Mouse (Mus musculus): ENCODE results near the gene Saxo1. TPM values are rescaled to one million over a fixed set of nuclear protein-coding genes. Genes with fewer than 3 reads are reported as not detected.

Saxo1 gene
- polyA plus RNA-seq, 1 experiment from 2014 or later = not detected

GRCm38 (mm10) chr4:86574939-86575282, 16.8 kb upstream of the Saxo1 start:
- Histone ChIP-seq H3K9ac (replicated peaks; ENCODE audit: low read length) (peak overlapping the region; percentile 95), H3K9me3 (ENCODE audit: control insufficient read depth, low read length) (no peaks in the 10 kb centered on the region), H3K27ac (replicated peaks; ENCODE audit: low read depth, low read length) (peak overlapping the region; percentile 97), H3K27me3 (ENCODE audit: control insufficient read depth, insufficient read depth, low read length) (no peaks in the 10 kb centered on the region), H3K4me1 (ENCODE audit: control insufficient read depth, insufficient read depth, low read length) (peaks cover 22% of the 10 kb centered on the region), H3K4me3 (replicated peaks; ENCODE audit: low read depth, low read length) (peak overlapping the region; percentile 94), H3K4me2 (ENCODE audit: low read length) (peak overlapping the region; percentile 96), H3K36me3 (ENCODE audit: control insufficient read depth, insufficient read depth, low read length) (0 out of 2 replicates have a peak, but pooled peaks cover 6% of the 10 kb centered on the region)
- WGBS = 11% methylated on average over 6 of the region's 6 CpGs
- DNase-seq (no peak), ATAC-seq (ENCODE audit: low FRiP score, low TSS enrichment) (peak; percentile 55)

GRCm38 (mm10) chr4:86561061-86561460, 2.9 kb upstream of the Saxo1 start:
- Histone ChIP-seq H3K36me3 (ENCODE audit: control insufficient read depth, insufficient read depth, low read length) (no peaks in the 10 kb centered on the region), H3K4me3 (replicated peaks; ENCODE audit: low read depth, low read length) (no peak overlapping the region), H3K27ac (replicated peaks; ENCODE audit: low read depth, low read length) (no peak overlapping the region), H3K4me1 (ENCODE audit: control insufficient read depth, insufficient read depth, low read length) (no peaks in the 10 kb centered on the region), H3K9me3 (ENCODE audit: control insufficient read depth, low read length) (no peaks in the 10 kb centered on the region), H3K27me3 (ENCODE audit: control insufficient read depth, insufficient read depth, low read length) (no peaks in the 10 kb centered on the region), H3K9ac (replicated peaks; ENCODE audit: low read length) (no peak overlapping the region), H3K4me2 (ENCODE audit: low read length) (no peak overlapping the region)
- ATAC-seq (ENCODE audit: low FRiP score, low TSS enrichment) = no peak
- WGBS = 95% methylated on average over 3 of the region's 3 CpGs
- no peak for DNase-seq

GRCm38 (mm10) chr4:86559006-86559405, 878 bp upstream of the Saxo1 start:
- 81% methylated on average over 4 of the region's 4 CpGs for WGBS
- DNase-seq (no peak), ATAC-seq (ENCODE audit: low FRiP score, low TSS enrichment) (no peak)
- Histone ChIP-seq H3K27ac (replicated peaks; ENCODE audit: low read depth, low read length) (no peak overlapping the region), H3K4me1 (ENCODE audit: control insufficient read depth, insufficient read depth, low read length) (no peaks in the 10 kb centered on the region), H3K36me3 (ENCODE audit: control insufficient read depth, insufficient read depth, low read length) (no peaks in the 10 kb centered on the region), H3K9me3 (ENCODE audit: control insufficient read depth, low read length) (no peaks in the 10 kb centered on the region), H3K4me3 (replicated peaks; ENCODE audit: low read depth, low read length) (no peak overlapping the region), H3K4me2 (ENCODE audit: low read length) (no peak overlapping the region), H3K27me3 (ENCODE audit: control insufficient read depth, insufficient read depth, low read length) (no peaks in the 10 kb centered on the region), H3K9ac (replicated peaks; ENCODE audit: low read length) (no peak overlapping the region)

GRCm38 (mm10) chr4:86557371-86557770, 757 bp downstream of the Saxo1 start:
- H3K36me3 ChIP-seq (ENCODE audit: control insufficient read depth, insufficient read depth, low read length) = no peaks in the 10 kb centered on the region
- no peaks in the 10 kb centered on the region for H3K4me1 ChIP-seq (ENCODE audit: control insufficient read depth, insufficient read depth, low read length)
- DNase-seq = no peak
- H3K27me3 ChIP-seq (ENCODE audit: control insufficient read depth, insufficient read depth, low read length) = no peaks in the 10 kb centered on the region
- no peaks in the 10 kb centered on the region for H3K9me3 ChIP-seq (ENCODE audit: control insufficient read depth, low read length)
- ATAC-seq (ENCODE audit: low FRiP score, low TSS enrichment) = no peak
- no peak overlapping the region for H3K4me3 ChIP-seq (replicated peaks; ENCODE audit: low read depth, low read length)
- H3K27ac ChIP-seq (replicated peaks; ENCODE audit: low read depth, low read length) = no peak overlapping the region
- no peak overlapping the region for H3K9ac ChIP-seq (replicated peaks; ENCODE audit: low read length)
- WGBS = 78% methylated on average over 7 of the region's 7 CpGs
- H3K4me2 ChIP-seq (ENCODE audit: low read length) = no peak overlapping the region

- peak; percentile 50; the same call in 1 of the 2 replicates for ATAC-seq (ENCODE audit: low FRiP score, low TSS enrichment)
- no peak overlapping the region for H3K4me2 ChIP-seq (ENCODE audit: low read length)
- no peak overlapping the region for H3K4me3 ChIP-seq (replicated peaks; ENCODE audit: low read depth, low read length)
- no peak overlapping the region for H3K27ac ChIP-seq (replicated peaks; ENCODE audit: low read depth, low read length)
- peak; percentile 88 for DNase-seq
- H3K9ac ChIP-seq (replicated peaks; ENCODE audit: low read length) = no peak overlapping the region
- H3K27me3 ChIP-seq (ENCODE audit: control insufficient read depth, insufficient read depth, low read length) = no peaks in the 10 kb centered on the region
- no peaks in the 10 kb centered on the region for H3K36me3 ChIP-seq (ENCODE audit: control insufficient read depth, insufficient read depth, low read length)
- no peaks in the 10 kb centered on the region for H3K4me1 ChIP-seq (ENCODE audit: control insufficient read depth, insufficient read depth, low read length)
- no peaks in the 10 kb centered on the region for H3K9me3 ChIP-seq (ENCODE audit: control insufficient read depth, low read length)
- WGBS = 26% methylated on average over 6 of the region's 6 CpGs
Measured at GRCm38 (mm10) chr4:86555035-86555707, 3.0 kb downstream of the Saxo1 start.

GRCm38 (mm10) chr4:86548332-86548731, 9.8 kb downstream of the Saxo1 start:
- WGBS = 86% methylated on average over 9 of the region's 9 CpGs
- Histone ChIP-seq H3K4me1 (ENCODE audit: control insufficient read depth, insufficient read depth, low read length) (no peaks in the 10 kb centered on the region), H3K36me3 (ENCODE audit: control insufficient read depth, insufficient read depth, low read length) (no peaks in the 10 kb centered on the region), H3K27ac (replicated peaks; ENCODE audit: low read depth, low read length) (no peak overlapping the region), H3K4me3 (replicated peaks; ENCODE audit: low read depth, low read length) (no peak overlapping the region), H3K4me2 (ENCODE audit: low read length) (no peak overlapping the region), H3K27me3 (ENCODE audit: control insufficient read depth, insufficient read depth, low read length) (no peaks in the 10 kb centered on the region), H3K9me3 (ENCODE audit: control insufficient read depth, low read length) (no peaks in the 10 kb centered on the region), H3K9ac (replicated peaks; ENCODE audit: low read length) (no peak overlapping the region)
- DNase-seq (no peak), ATAC-seq (ENCODE audit: low FRiP score, low TSS enrichment) (no peak)

- no peak for ATAC-seq (ENCODE audit: low FRiP score, low TSS enrichment)
- 58% methylated on average over 5 of the region's 5 CpGs for WGBS
- DNase-seq = peak; percentile 76
Measured at GRCm38 (mm10) chr4:86545615-86546014, 12.5 kb downstream of the Saxo1 start.

GRCm38 (mm10) chr4:86543999-86544398, 14.1 kb downstream of the Saxo1 start:
- H3K27me3 ChIP-seq (ENCODE audit: control insufficient read depth, insufficient read depth, low read length) = no peaks in the 10 kb centered on the region
- DNase-seq (no peak), ATAC-seq (ENCODE audit: low FRiP score, low TSS enrichment) (no peak)
- no peaks in the 10 kb centered on the region for H3K36me3 ChIP-seq (ENCODE audit: control insufficient read depth, insufficient read depth, low read length)
- no peak overlapping the region for H3K4me3 ChIP-seq (replicated peaks; ENCODE audit: low read depth, low read length)
- no peak overlapping the region for H3K27ac ChIP-seq (replicated peaks; ENCODE audit: low read depth, low read length)
- H3K4me1 ChIP-seq (ENCODE audit: control insufficient read depth, insufficient read depth, low read length) = no peaks in the 10 kb centered on the region
- no peaks in the 10 kb centered on the region for H3K9me3 ChIP-seq (ENCODE audit: control insufficient read depth, low read length)
- no peak overlapping the region for H3K4me2 ChIP-seq (ENCODE audit: low read length)
- H3K9ac ChIP-seq (replicated peaks; ENCODE audit: low read length) = no peak overlapping the region
- 59% methylated on average over 3 of the region's 3 CpGs for WGBS

More at GRCm38 (mm10) chr4:86545615-86546014, 12.5 kb downstream of the Saxo1 start:
- no peaks in the 10 kb centered on the region for H3K9me3 ChIP-seq (ENCODE audit: control insufficient read depth, low read length)
- no peaks in the 10 kb centered on the region for H3K27me3 ChIP-seq (ENCODE audit: control insufficient read depth, insufficient read depth, low read length)
- no peak overlapping the region for H3K27ac ChIP-seq (replicated peaks; ENCODE audit: low read depth, low read length)
- H3K4me2 ChIP-seq (ENCODE audit: low read length) = no peak overlapping the region
- no peak overlapping the region for H3K9ac ChIP-seq (replicated peaks; ENCODE audit: low read length)
- no peaks in the 10 kb centered on the region for H3K4me1 ChIP-seq (ENCODE audit: control insufficient read depth, insufficient read depth, low read length)
- no peak overlapping the region for H3K4me3 ChIP-seq (replicated peaks; ENCODE audit: low read depth, low read length)
- H3K36me3 ChIP-seq (ENCODE audit: control insufficient read depth, insufficient read depth, low read length) = no peaks in the 10 kb centered on the region

GRCm38 (mm10) chr4:86541573-86541972, 16.6 kb downstream of the Saxo1 start:
- H3K4me1 ChIP-seq (ENCODE audit: control insufficient read depth, insufficient read depth, low read length) = no peaks in the 10 kb centered on the region
- DNase-seq = no peak
- no peak overlapping the region for H3K4me2 ChIP-seq (ENCODE audit: low read length)
- no peak overlapping the region for H3K4me3 ChIP-seq (replicated peaks; ENCODE audit: low read depth, low read length)
- WGBS = 96% methylated on average over 1 of the region's 1 CpGs
- H3K9ac ChIP-seq (replicated peaks; ENCODE audit: low read length) = no peak overlapping the region
- ATAC-seq (ENCODE audit: low FRiP score, low TSS enrichment) = no peak
- no peak overlapping the region for H3K27ac ChIP-seq (replicated peaks; ENCODE audit: low read depth, low read length)
- no peaks in the 10 kb centered on the region for H3K36me3 ChIP-seq (ENCODE audit: control insufficient read depth, insufficient read depth, low read length)
- H3K27me3 ChIP-seq (ENCODE audit: control insufficient read depth, insufficient read depth, low read length) = no peaks in the 10 kb centered on the region
- H3K9me3 ChIP-seq (ENCODE audit: control insufficient read depth, low read length) = no peaks in the 10 kb centered on the region
